14 mouse cellular contexts compared by ENCODE assay signal in genomic region chr11:88258212-88258611, GRCm38 (mm10). TPM values are rescaled to one million over a fixed set of nuclear protein-coding genes. Genes with fewer than 3 reads are reported as not detected.
DNase-seq lines count a peak whose midpoint lies in the region; TF ChIP-seq lines count a peak whose summit lies in the region.
"Had no signal": no experiment of that assay in that cellular context is flagged by ENCODE, and none has a peak within 500 bp of the region (broad histone marks: within the 10 kb centered on the region; RNA-seq: fewer than 3 reads in every experiment).

No protein-coding gene starts in this region.

- H3K27ac ChIP-seq in left cerebral cortex, adult 2 months = no peak overlapping the region
- H3K27ac ChIP-seq in bone marrow macrophage, adult 2 months (ENCODE audit: insufficient read depth, low read depth, low read length) = no peak overlapping the region
- H3K27ac ChIP-seq: hindbrain, embryonic 12.5 days had no signal

- H3K4me1 ChIP-seq in bone marrow macrophage, adult 2 months (ENCODE audit: control insufficient read depth, insufficient read depth, low read length) = no peaks in the 10 kb centered on the region

- no peak overlapping the region for H3K4me3 ChIP-seq in left cerebral cortex, adult 2 months
- H3K4me3 ChIP-seq in bone marrow macrophage, adult 2 months (ENCODE audit: insufficient read depth, low read length) = no peak overlapping the region
- H3K4me3 ChIP-seq: erythroblast, embryonic 14.5 days; hindbrain, embryonic 12.5 days had no signal

- intact Hi-C loops in left cerebral cortex, adult 2 months (cut with DNase I) = no loop called here
- intact Hi-C loops in left cerebral cortex, postnatal 36 days (cut with DNase I) = no loop called here

- TF ChIP-seq POLR2A in bone marrow macrophage, adult 2 months (IDR thresholded peaks at IDR 0.05; ENCODE audit: borderline replicate concordance, low read depth, low read length) = no peak

- no peak for DNase-seq in left cerebral cortex, adult 2 months (ENCODE audit: extremely low spot score in 1 of 2, low spot score in 2 of 2)
- no peak for DNase-seq in left cerebral cortex, adult 18-20 months (ENCODE audit: low spot score in 2 of 2)
- DNase-seq in 416B (ENCODE audit: low read depth) = peak; percentile 71
- DNase-seq in B cell, adult 2 months = peak; percentile 29 to 42
- no peak for DNase-seq in left cerebral cortex, postnatal 36 days (ENCODE audit: low spot score in 2 of 2)
- no peak for DNase-seq in layer of hippocampus, adult 11-12 months (ENCODE audit: low spot score)
- DNase-seq: kidney, postnatal 25 days; lung, postnatal 14 days had no signal

- peak; percentile 13 for TF ChIP-seq CTCF in left cerebral cortex, adult 2 months (IDR thresholded peaks at IDR 0.05)
- peak; percentile 27; the same call in 1 of the 2 replicates for TF ChIP-seq CTCF in bone marrow macrophage, adult 2 months (IDR thresholded peaks at IDR 0.05; ENCODE audit: low read depth, low read length)

RNA-seq across cellular contexts. Expression of gene Ccdc182, which starts 35.6 kb away (rescaled TPM):
- total RNA-seq in left cerebral cortex, adult 2 months (2021) = not detected
- not detected for total RNA-seq in left cerebral cortex, adult 18-20 months (2021)
- polyA plus RNA-seq in bone marrow macrophage, adult 2 months (2012; ENCODE audit: insufficient read depth, insufficient read length, missing spikeins) = not detected in 2 replicates
- total RNA-seq in left cerebral cortex, postnatal 36 days (2021) = not detected
- total RNA-seq: left cerebral cortex, postnatal 25 days had no signal
- polyA plus RNA-seq: erythroblast, embryonic 14.5 days; heart, embryonic 11.5 days; urinary bladder, adult 2 months had no signal

RNA-seq across cellular contexts. Expression of gene Mrps23, which starts 54.0 kb away (rescaled TPM):
- total RNA-seq in left cerebral cortex, adult 2 months (2021) = 10 to 100 TPM; 66.4 to 71.1 TPM
- 10 to 100 TPM; 64.4 to 71.4 TPM for total RNA-seq in left cerebral cortex, adult 18-20 months (2021)
- 60.4 and 67.9 TPM in 2 replicates for polyA plus RNA-seq in bone marrow macrophage, adult 2 months (2012; ENCODE audit: insufficient read depth, insufficient read length, missing spikeins)
- total RNA-seq in left cerebral cortex, postnatal 36 days (2021) = 10 to 100 TPM; 59.5 to 71.0 TPM

Comparison
In these comparisons a context has a peak if more than half of its experiments do, and no peak if none do; other contexts are left out.
1. DNase-seq: peak in 416B (single experiment) and B cell, adult 2 months (2 of 2); none in left cerebral cortex, adult 2 months (0 of 2), left cerebral cortex, adult 18-20 months (0 of 2), left cerebral cortex, postnatal 36 days (0 of 2) and layer of hippocampus, adult 11-12 months (single experiment).